Mouse (Mus musculus): ENCODE measurements around the gene Rapgef4. TPM values are rescaled to one million over a fixed set of nuclear protein-coding genes. Genes with fewer than 3 reads are reported as not detected.

Rapgef4 gene
- polyA plus RNA-seq, 1 experiment = 11.4 TPM

GRCm38 (mm10) chr2:72219921-72220320 lies 238.9 kb downstream of the Rapgef4 start:
- TF ChIP-seq POLR2A (IDR thresholded peaks at IDR 0.05; ENCODE audit: borderline replicate concordance, extremely low read depth, low read depth, low read length) (no peak), CTCF (IDR thresholded peaks at IDR 0.05; ENCODE audit: insufficient read depth, low read length) (peak; percentile 40)
- Histone ChIP-seq H3K4me1 (ENCODE audit: control insufficient read depth, insufficient read depth, low read length) (no peaks in the 10 kb centered on the region), H3K4me3 (replicated peaks; ENCODE audit: extremely low read depth, low read depth, low read length) (no peak overlapping the region)
- peak; percentile 47 for DNase-seq
- 11% methylated on average over 3 of the region's 3 CpGs for WGBS

GRCm38 (mm10) chr2:72221283-72221682 lies 240.2 kb downstream of the Rapgef4 start:
- TF ChIP-seq POLR2A (IDR thresholded peaks at IDR 0.05; ENCODE audit: borderline replicate concordance, extremely low read depth, low read depth, low read length) (no peak), CTCF (IDR thresholded peaks at IDR 0.05; ENCODE audit: insufficient read depth, low read length) (no peak)
- Histone ChIP-seq H3K4me1 (ENCODE audit: control insufficient read depth, insufficient read depth, low read length) (no peaks in the 10 kb centered on the region), H3K4me3 (replicated peaks; ENCODE audit: extremely low read depth, low read depth, low read length) (no peak overlapping the region)
- WGBS = 75% methylated on average over 11 of the region's 11 CpGs
- no peak for DNase-seq

GRCm38 (mm10) chr2:72221706-72222105 lies 240.7 kb downstream of the Rapgef4 start:
- H3K4me1 ChIP-seq (ENCODE audit: control insufficient read depth, insufficient read depth, low read length) = no peaks in the 10 kb centered on the region
- TF ChIP-seq CTCF (IDR thresholded peaks at IDR 0.05; ENCODE audit: insufficient read depth, low read length) (no peak), POLR2A (IDR thresholded peaks at IDR 0.05; ENCODE audit: borderline replicate concordance, extremely low read depth, low read depth, low read length) (no peak)
- DNase-seq = no peak
- no peak overlapping the region for H3K4me3 ChIP-seq (replicated peaks; ENCODE audit: extremely low read depth, low read depth, low read length)
- WGBS = 39% methylated on average over 7 of the region's 7 CpGs

- no peak for DNase-seq
- Histone ChIP-seq H3K4me3 (replicated peaks; ENCODE audit: extremely low read depth, low read depth, low read length) (no peak overlapping the region), H3K4me1 (ENCODE audit: control insufficient read depth, insufficient read depth, low read length) (no peaks in the 10 kb centered on the region)
- 85% methylated on average over 4 of the region's 4 CpGs for WGBS
- TF ChIP-seq POLR2A (IDR thresholded peaks at IDR 0.05; ENCODE audit: borderline replicate concordance, extremely low read depth, low read depth, low read length) (no peak), CTCF (IDR thresholded peaks at IDR 0.05; ENCODE audit: insufficient read depth, low read length) (no peak)
Measured at GRCm38 (mm10) chr2:72222276-72222675, 241.2 kb downstream of the Rapgef4 start.

GRCm38 (mm10) chr2:72222736-72223455 lies 241.9 kb downstream of the Rapgef4 start:
- TF ChIP-seq POLR2A (IDR thresholded peaks at IDR 0.05; ENCODE audit: borderline replicate concordance, extremely low read depth, low read depth, low read length) = no peak
- no peak for TF ChIP-seq CTCF (IDR thresholded peaks at IDR 0.05; ENCODE audit: insufficient read depth, low read length)
- Histone ChIP-seq H3K4me3 (replicated peaks; ENCODE audit: extremely low read depth, low read depth, low read length) (no peak overlapping the region), H3K4me1 (ENCODE audit: control insufficient read depth, insufficient read depth, low read length) (no peaks in the 10 kb centered on the region)
- WGBS = 83% methylated on average over 16 of the region's 16 CpGs
- no peak for DNase-seq

GRCm38 (mm10) chr2:72223479-72223878 lies 242.4 kb downstream of the Rapgef4 start:
- WGBS = 88% methylated on average over 5 of the region's 5 CpGs
- no peak for TF ChIP-seq CTCF (IDR thresholded peaks at IDR 0.05; ENCODE audit: insufficient read depth, low read length)
- no peak for TF ChIP-seq POLR2A (IDR thresholded peaks at IDR 0.05; ENCODE audit: borderline replicate concordance, extremely low read depth, low read depth, low read length)
- H3K4me1 ChIP-seq (ENCODE audit: control insufficient read depth, insufficient read depth, low read length) = no peaks in the 10 kb centered on the region
- DNase-seq = no peak
- no peak overlapping the region for H3K4me3 ChIP-seq (replicated peaks; ENCODE audit: extremely low read depth, low read depth, low read length)

- WGBS = 89% methylated on average over 6 of the region's 6 CpGs
- TF ChIP-seq POLR2A (IDR thresholded peaks at IDR 0.05; ENCODE audit: borderline replicate concordance, extremely low read depth, low read depth, low read length) = no peak
- TF ChIP-seq CTCF (IDR thresholded peaks at IDR 0.05; ENCODE audit: insufficient read depth, low read length) = no peak
- Histone ChIP-seq H3K4me3 (replicated peaks; ENCODE audit: extremely low read depth, low read depth, low read length) (no peak overlapping the region), H3K4me1 (ENCODE audit: control insufficient read depth, insufficient read depth, low read length) (no peaks in the 10 kb centered on the region)
- DNase-seq = no peak
Measured at GRCm38 (mm10) chr2:72226006-72226405, 245.0 kb downstream of the Rapgef4 start.

GRCm38 (mm10) chr2:72227416-72227815 lies 246.4 kb downstream of the Rapgef4 start:
- WGBS = 93% methylated on average over 6 of the region's 6 CpGs
- Histone ChIP-seq H3K4me3 (replicated peaks; ENCODE audit: extremely low read depth, low read depth, low read length) (no peak overlapping the region), H3K4me1 (ENCODE audit: control insufficient read depth, insufficient read depth, low read length) (no peaks in the 10 kb centered on the region)
- TF ChIP-seq POLR2A (IDR thresholded peaks at IDR 0.05; ENCODE audit: borderline replicate concordance, extremely low read depth, low read depth, low read length) = no peak
- no peak for TF ChIP-seq CTCF (IDR thresholded peaks at IDR 0.05; ENCODE audit: insufficient read depth, low read length)
- DNase-seq = no peak

GRCm38 (mm10) chr2:72228881-72229280 lies 247.8 kb downstream of the Rapgef4 start:
- DNase-seq = no peak
- H3K4me3 ChIP-seq (replicated peaks; ENCODE audit: extremely low read depth, low read depth, low read length) = no peak overlapping the region
- TF ChIP-seq CTCF (IDR thresholded peaks at IDR 0.05; ENCODE audit: insufficient read depth, low read length) (no peak), POLR2A (IDR thresholded peaks at IDR 0.05; ENCODE audit: borderline replicate concordance, extremely low read depth, low read depth, low read length) (no peak)
- 93% methylated on average over 14 of the region's 14 CpGs for WGBS
- H3K4me1 ChIP-seq (ENCODE audit: control insufficient read depth, insufficient read depth, low read length) = no peaks in the 10 kb centered on the region

- no peak for DNase-seq
- TF ChIP-seq CTCF (IDR thresholded peaks at IDR 0.05; ENCODE audit: insufficient read depth, low read length) (no peak), POLR2A (IDR thresholded peaks at IDR 0.05; ENCODE audit: borderline replicate concordance, extremely low read depth, low read depth, low read length) (no peak)
- WGBS = 63% methylated on average over 9 of the region's 9 CpGs
- no peaks in the 10 kb centered on the region for H3K4me1 ChIP-seq (ENCODE audit: control insufficient read depth, insufficient read depth, low read length)
- no peak overlapping the region for H3K4me3 ChIP-seq (replicated peaks; ENCODE audit: extremely low read depth, low read depth, low read length)
Measured at GRCm38 (mm10) chr2:72230545-72230944, 249.5 kb downstream of the Rapgef4 start.
